Mouse (Mus musculus) gastrocnemius, adult 2 months (tissue): Measurements from ENCODE around the gene Cbr4. TPM values are rescaled to one million over a fixed set of nuclear protein-coding genes. Genes with fewer than 3 reads are reported as not detected.

Source experiments
- DNase-seq: peaks from one replicate; pipeline ENCODE4 v3.0.0; 2022
- H3K27ac ChIP-seq: fragments of 200-600 bp; 2 replicates; pipeline ENCODE4 v1.8.1; 2022; ENCODE audit warnings: mild to moderate bottlenecking
- H3K4me3 ChIP-seq: fragments of 200-600 bp; 2 replicates; pipeline ENCODE4 v1.8.1; 2022; ENCODE audit warnings: mild to moderate bottlenecking, moderate library complexity
- CTCF ChIP-seq: fragments of 200-600 bp; IDR thresholded peaks from 2 replicates; pipeline ENCODE4 v1.8.1; 2022; ENCODE audit warnings: antibody characterized with exemption, mild to moderate bottlenecking, moderate library complexity
- intact Hi-C: fragments of 180-260 bp; cut with DNase I; formaldehyde crosslinking; loops from one replicate; pipeline ENCODE4 v1.15.1; 2025
- long read RNA-seq, 2 experiments: library from polyadenylated mRNA; stranded (forward); transcript quantifications; one replicate each; pipeline ENCODE4 v2.0.0; 2021
- total RNA-seq, 2 experiments: library from RNA; stranded (reverse); gene quantifications; 2 replicates each; pipeline ENCODE4 v1.2.3; 2021

Gene Cbr4
- total RNA-seq: 10 to 100 TPM; 31.5 to 42.1 TPM
- long read RNA-seq, experiment 1, full-length matches to known transcripts: 30 of 30 reads
- long read RNA-seq, experiment 1, partial matches to known transcripts: 0 of 30 reads
- long read RNA-seq, experiment 1, other reads (novel, unspliced or antisense): 0 of 30 reads
- long read RNA-seq, experiment 2, full-length matches to known transcripts: 33 of 36 reads
- long read RNA-seq, experiment 2, partial matches to known transcripts: 1 of 36 reads
- long read RNA-seq, experiment 2, other reads (novel, unspliced or antisense): 2 of 36 reads

DNA sequence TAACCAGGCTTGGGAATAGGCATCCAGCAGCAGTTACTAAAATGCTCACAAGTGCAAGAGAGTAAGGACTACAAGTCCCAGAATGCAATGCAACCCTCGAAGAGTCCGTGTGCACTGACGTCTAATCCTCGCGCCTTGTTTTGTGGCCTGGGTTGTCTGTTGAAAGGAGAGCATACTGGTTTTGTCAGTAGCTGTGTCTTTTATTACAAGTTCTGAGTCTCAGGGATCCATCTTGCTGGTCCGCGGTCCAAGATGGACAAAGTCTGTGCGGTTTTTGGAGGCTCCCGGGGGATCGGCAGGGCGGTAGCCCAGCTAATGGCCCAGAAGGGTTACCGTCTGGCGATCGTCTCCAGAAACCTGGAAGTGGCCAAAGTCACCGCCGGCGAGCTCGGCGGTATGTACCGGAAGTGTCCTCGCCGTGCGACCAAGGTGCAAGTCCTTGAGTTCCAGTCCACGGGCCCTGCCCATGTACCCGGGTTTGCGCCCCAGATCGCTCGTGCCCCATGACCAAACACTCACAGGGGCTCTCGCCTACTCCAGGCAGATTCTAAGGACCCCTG lies at the start of gene Cbr4:
TSS of gene Cbr4 (plus strand) at position 138 of the 560 bp plus-strand sequence.
- peak within 1 kb of the TSS; percentile 93 for H3K27ac ChIP-seq
- intact Hi-C loops: loop anchor here (1.0 to 10.0 kb wide), 3 partner anchors 265 to 853 kb away; partner anchors contain the start of genes Mfap3l, Nek1 and Sh3rf1
- peak; percentile 85 for DNase-seq
- H3K4me3 ChIP-seq: peak within 1 kb of the TSS; percentile 91
- no peak for TF ChIP-seq CTCF

DNA sequence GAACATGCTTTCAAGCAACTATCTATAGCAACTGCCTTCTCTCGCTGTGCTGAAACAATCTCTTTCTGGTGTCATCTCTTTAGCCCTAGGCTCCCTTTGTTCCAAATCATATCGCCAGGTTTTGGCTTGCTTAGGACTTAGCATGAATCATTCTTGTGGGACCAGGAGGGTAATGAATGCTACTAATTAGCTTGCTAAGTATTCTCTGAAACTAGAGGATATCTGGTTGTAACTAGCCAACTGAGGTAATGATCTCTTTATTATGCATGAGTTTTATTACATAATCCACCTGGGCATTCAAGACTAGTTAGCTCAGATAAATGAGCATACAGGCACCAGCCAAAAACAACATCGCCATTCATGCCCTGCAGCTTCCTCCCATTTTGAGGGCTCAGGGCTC lies 44.5 kb upstream of the Cbr4 start:
- DNase-seq: no peak
- intact Hi-C loops: no loop called here
- no peak overlapping the region for H3K4me3 ChIP-seq
- no peak overlapping the region for H3K27ac ChIP-seq
- no peak for TF ChIP-seq CTCF

GRCm38 (mm10) chr8:61444358-61444757 lies 43.2 kb upstream of the Cbr4 start:
- H3K4me3 ChIP-seq: no peak overlapping the region
- DNase-seq: no peak
- intact Hi-C loops: no loop called here
- no peak overlapping the region for H3K27ac ChIP-seq
- TF ChIP-seq CTCF: no peak

DNA sequence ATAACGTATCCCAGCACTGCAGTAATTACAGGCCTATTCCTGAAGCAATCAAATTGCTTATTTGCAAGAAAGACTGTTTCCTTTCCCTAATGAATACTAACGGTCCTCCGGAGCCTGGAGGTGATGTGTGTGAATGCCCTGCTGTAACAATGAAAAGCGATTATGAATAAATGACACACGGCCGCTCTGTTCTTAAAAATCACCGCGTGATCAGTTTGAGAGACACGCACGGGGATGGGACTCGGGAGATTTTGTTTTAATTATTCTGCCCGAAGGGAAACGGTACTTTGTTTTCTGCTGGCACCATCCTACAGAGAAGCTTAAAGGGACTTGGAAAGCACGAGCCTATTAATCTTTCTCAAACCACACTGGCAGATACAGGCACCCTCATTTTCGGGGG lies 41.2 kb upstream of the Cbr4 start:
- no peak for DNase-seq
- intact Hi-C loops: no loop called here
- no peak for TF ChIP-seq CTCF
- Histone ChIP-seq H3K27ac (no peak overlapping the region), H3K4me3 (no peak overlapping the region)

DNA sequence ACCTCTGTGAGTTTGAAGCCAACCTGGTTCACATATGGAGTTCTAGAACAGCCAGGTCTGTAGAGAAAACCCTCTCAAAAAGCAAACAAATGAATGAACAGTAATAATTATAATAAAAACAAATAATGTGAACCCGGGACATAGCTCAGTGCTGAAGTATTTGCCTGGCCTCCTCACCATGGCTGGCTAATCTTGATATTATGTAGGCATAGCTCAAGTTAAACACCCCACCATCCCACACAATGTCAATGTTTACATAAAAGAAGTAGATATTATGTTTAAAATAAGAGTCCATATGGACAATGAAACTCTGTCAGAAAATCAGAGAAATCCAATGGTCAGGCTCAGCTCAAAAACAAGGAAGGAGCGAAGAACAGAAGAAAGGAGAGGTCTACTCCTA lies 39.4 kb upstream of the Cbr4 start:
- no peak for TF ChIP-seq CTCF
- intact Hi-C loops: no loop called here
- Histone ChIP-seq H3K4me3 (no peak overlapping the region), H3K27ac (no peak overlapping the region)
- DNase-seq: no peak

DNA sequence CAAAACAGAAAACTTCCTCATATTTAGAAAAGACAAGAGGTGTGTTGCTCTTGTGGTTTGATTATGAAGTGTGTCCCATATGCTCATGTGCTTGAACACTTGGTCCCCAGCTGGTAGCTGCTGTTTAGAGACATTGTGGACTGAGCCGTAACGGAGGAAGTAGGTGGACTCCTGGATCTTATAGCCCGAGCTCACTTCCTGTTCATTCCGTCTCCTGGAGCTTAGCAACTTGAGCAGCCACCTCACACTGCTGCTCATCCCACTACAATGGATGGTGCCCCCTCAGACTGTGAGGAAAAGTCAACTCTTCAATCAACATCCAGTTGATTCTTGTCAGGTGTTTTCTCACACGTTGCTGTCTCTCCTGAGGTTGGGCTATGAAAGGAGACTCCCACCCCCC lies 38.7 kb upstream of the Cbr4 start:
- H3K27ac ChIP-seq: no peak overlapping the region

DNA sequence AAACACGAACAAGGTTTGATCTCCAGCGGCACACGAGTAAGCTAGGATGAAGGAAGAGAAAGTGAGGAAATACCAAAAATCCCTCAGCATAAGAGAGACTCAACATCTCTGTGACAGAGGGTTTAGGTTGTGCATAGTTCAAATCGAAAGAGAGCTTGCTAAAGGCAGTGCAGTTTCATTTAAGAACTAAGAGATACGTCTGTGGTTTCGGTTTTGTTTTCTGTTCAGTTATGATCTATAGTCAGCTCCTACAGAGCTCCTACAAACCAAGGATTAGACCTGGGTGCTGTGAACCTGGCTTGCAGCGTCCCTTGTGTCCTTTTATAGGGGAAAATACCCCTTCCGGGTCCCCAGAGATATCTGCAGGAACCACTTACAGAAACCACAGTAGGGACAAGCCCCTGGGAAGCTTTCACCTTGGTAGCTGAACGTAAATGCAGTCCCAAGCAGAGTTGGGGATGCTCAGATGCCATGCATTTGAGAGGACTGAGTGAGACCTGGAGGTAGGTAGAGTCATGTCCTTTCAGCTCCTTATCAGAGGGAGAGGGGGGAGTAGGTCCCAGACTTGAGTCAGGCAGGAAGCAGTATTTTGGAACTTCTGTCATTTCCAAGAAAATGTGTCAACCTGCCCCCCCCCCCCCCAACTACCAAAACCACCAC lies 36.5 kb upstream of the Cbr4 start:
- no peak for TF ChIP-seq CTCF
- H3K4me3 ChIP-seq: no peak overlapping the region
- intact Hi-C loops: no loop called here
- no peak for DNase-seq
- no peak overlapping the region for H3K27ac ChIP-seq

More for the DNA sequence above, 38.7 kb upstream of the Cbr4 start:
- no peak for DNase-seq
- no peak for TF ChIP-seq CTCF
- intact Hi-C loops: no loop called here
- no peak overlapping the region for H3K4me3 ChIP-seq

- TF ChIP-seq CTCF: no peak
- H3K4me3 ChIP-seq: no peak overlapping the region
- no peak overlapping the region for H3K27ac ChIP-seq
- DNase-seq: no peak
- intact Hi-C loops: no loop called here
Observed at GRCm38 (mm10) chr8:61451721-61452337, 35.7 kb upstream of the Cbr4 start.

GRCm38 (mm10) chr8:61459763-61460162 lies 27.8 kb upstream of the Cbr4 start:
- Histone ChIP-seq H3K4me3 (no peak overlapping the region), H3K27ac (no peak overlapping the region)
- TF ChIP-seq CTCF: no peak
- intact Hi-C loops: no loop called here
- no peak for DNase-seq

- no peak overlapping the region for H3K27ac ChIP-seq
- TF ChIP-seq CTCF: no peak
- H3K4me3 ChIP-seq: no peak overlapping the region
- DNase-seq: no peak
- intact Hi-C loops: no loop called here
Observed at GRCm38 (mm10) chr8:61462221-61462620, 25.3 kb upstream of the Cbr4 start.

- TF ChIP-seq CTCF: no peak
- intact Hi-C loops: no loop called here
- no peak for DNase-seq
- no peak overlapping the region for H3K27ac ChIP-seq
- H3K4me3 ChIP-seq: no peak overlapping the region
Observed at GRCm38 (mm10) chr8:61464393-61464792, 23.1 kb upstream of the Cbr4 start.

DNA sequence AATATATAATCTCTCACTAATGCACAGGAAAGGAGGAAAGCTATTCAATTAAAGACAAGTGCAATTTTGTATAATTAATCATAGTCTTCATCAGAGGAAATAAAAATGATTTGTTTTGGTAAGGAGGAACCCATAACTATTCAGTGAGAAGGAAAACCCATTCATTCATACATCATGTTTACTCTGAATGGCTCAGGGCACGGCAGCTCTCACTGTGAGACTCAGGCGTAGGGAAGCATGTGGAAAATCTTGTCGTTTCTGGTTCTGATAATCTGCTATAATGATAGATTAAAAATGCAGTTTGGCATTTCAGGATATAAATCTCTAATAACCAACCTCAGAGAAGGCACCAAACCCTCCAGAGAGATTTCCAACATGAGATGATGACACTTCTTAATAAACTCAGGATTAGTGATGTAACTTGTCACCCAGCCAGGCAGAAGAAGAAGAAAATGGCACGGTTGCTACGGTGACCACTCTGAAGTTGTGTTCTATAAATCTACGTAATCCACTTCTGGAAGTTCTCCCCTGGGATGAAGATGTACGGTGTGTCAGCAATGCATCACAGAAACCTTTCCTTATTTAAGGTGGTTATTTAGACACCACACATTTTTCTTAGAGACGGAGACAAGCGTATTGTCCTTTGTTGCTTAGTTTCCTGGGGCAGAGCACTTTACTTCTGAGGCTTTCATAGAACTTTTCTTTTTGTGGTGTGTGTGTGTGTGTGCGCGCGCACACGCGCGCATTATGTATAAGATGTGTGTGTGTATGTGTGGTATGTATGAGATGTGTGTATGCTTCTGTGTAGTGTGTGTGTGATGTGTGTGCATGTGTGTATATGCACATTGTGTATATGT lies 20.6 kb upstream of the Cbr4 start:
- Histone ChIP-seq H3K27ac (no peak overlapping the region), H3K4me3 (no peak overlapping the region)
- no peak for DNase-seq
- no peak for TF ChIP-seq CTCF
- intact Hi-C loops: no loop called here
